Mouse (Mus musculus) hindbrain, embryonic 14.5 days (tissue): ENCODE results near the gene Papolb. TPM values are rescaled to one million over a fixed set of nuclear protein-coding genes. Genes with fewer than 3 reads are reported as not detected.

Experiments used
- ATAC-seq: fragments of 200-750 bp; cut with Nextera tagmentation; 2 replicates; pipeline ENCODE4 v1.8.0; 2017; ENCODE audit warnings: moderate number of reproducible peaks, mild to moderate bottlenecking, moderate TSS enrichment, moderate library complexity; ENCODE audit not compliant: low FRiP score
- DNase-seq: peaks from one replicate; pipeline ENCODE4 v3.0.0-alpha.2; 2015; ENCODE audit warnings: low spot score
- H3K27ac ChIP-seq: fragments of 300-500 bp; sonication (generic); 2 replicates; pipeline ENCODE4 v1.5.1; 2014; ENCODE audit warnings: mild to moderate bottlenecking, moderate library complexity
- H3K27me3 ChIP-seq: fragments of 300-500 bp; sonication (generic); 2 replicates; pipeline ENCODE4 v1.6.1; 2014; ENCODE audit warnings: mild to moderate bottlenecking, low read length, mixed read lengths; ENCODE audit not compliant: control insufficient read depth, insufficient read depth
- H3K36me3 ChIP-seq: fragments of 300-500 bp; sonication (generic); replicated peaks from 2 replicates; pipeline ENCODE4 v1.6.1; 2014; ENCODE audit not compliant: control insufficient read depth, insufficient read depth
- H3K4me1 ChIP-seq: fragments of 300-500 bp; sonication (generic); replicated peaks from 2 replicates; pipeline ENCODE4 v1.6.1; 2014; ENCODE audit warnings: antibody characterized with exemption, low read length, mixed read lengths; ENCODE audit not compliant: control insufficient read depth, insufficient read depth
- H3K4me2 ChIP-seq: fragments of 300-500 bp; sonication (generic); replicated peaks from 2 replicates; pipeline ENCODE4 v1.6.1; 2014; ENCODE audit warnings: mild to moderate bottlenecking, moderate library complexity
- H3K4me3 ChIP-seq: fragments of 300-500 bp; sonication (generic); replicated peaks from 2 replicates; pipeline ENCODE4 v1.5.1; 2014; ENCODE audit warnings: mild to moderate bottlenecking, low read length
- H3K9ac ChIP-seq: fragments of 300-500 bp; sonication (generic); 2 replicates; pipeline ENCODE4 v1.6.1; 2014
- H3K9me3 ChIP-seq: fragments of 300-500 bp; sonication (generic); 2 replicates; pipeline ENCODE4 v1.6.1; 2016; ENCODE audit warnings: low read length; ENCODE audit not compliant: control insufficient read depth
- WGBS: fragments of 180-500 bp; shearing (Covaris S2); extraction: QIAGEN DNeasy Blood & Tissue Kit; methylation state at CpG from one replicate; pipeline ENCODE4 v1.1.7; 2014; 5-methylcytosine and 5-hydroxymethylcytosine counted together
- polyA plus RNA-seq: library from polyadenylated mRNA; unstranded; fragments of >200 nt; fragmentation: Nextera tagmentation; extraction: Ambion mirVana; gene quantifications from 2 replicates; pipeline ENCODE4 v1.2.1, GENCODE M21; 2014

Papolb gene
- polyA plus RNA-seq, 1 experiment from 2014 or later = 0.25 TPM

GRCm38 (mm10) chr5:142504175-142504574, 25.7 kb downstream of the Papolb start:
- DNase-seq (no peak), ATAC-seq (no peak)
- no peak overlapping the region for H3K9ac ChIP-seq
- H3K27ac ChIP-seq = no peak overlapping the region
- peaks cover 9% of the 10 kb centered on the region for H3K4me1 ChIP-seq
- H3K4me3 ChIP-seq = no peak overlapping the region
- H3K36me3 ChIP-seq = peaks cover 11% of the 10 kb centered on the region; the same call in 1 of the 2 replicates
- no peak overlapping the region for H3K4me2 ChIP-seq
- H3K9me3 ChIP-seq = no peaks in the 10 kb centered on the region
- WGBS = 80% methylated on average over 3 of the region's 3 CpGs
- no peaks in the 10 kb centered on the region for H3K27me3 ChIP-seq

- 12% methylated on average over 3 of the region's 3 CpGs for WGBS
- Histone ChIP-seq H3K4me3 (no peak overlapping the region), H3K27me3 (no peaks in the 10 kb centered on the region), H3K27ac (no peak overlapping the region), H3K9me3 (no peaks in the 10 kb centered on the region), H3K4me1 (no peaks in the 10 kb centered on the region), H3K4me2 (no peak overlapping the region), H3K36me3 (peaks cover 18% of the 10 kb centered on the region; the same call in 1 of the 2 replicates), H3K9ac (no peak overlapping the region)
- peak; percentile 81 for DNase-seq
- ATAC-seq = peak; percentile 82
Observed at GRCm38 (mm10) chr5:142502414-142502813, 27.5 kb downstream of the Papolb start.

DNA sequence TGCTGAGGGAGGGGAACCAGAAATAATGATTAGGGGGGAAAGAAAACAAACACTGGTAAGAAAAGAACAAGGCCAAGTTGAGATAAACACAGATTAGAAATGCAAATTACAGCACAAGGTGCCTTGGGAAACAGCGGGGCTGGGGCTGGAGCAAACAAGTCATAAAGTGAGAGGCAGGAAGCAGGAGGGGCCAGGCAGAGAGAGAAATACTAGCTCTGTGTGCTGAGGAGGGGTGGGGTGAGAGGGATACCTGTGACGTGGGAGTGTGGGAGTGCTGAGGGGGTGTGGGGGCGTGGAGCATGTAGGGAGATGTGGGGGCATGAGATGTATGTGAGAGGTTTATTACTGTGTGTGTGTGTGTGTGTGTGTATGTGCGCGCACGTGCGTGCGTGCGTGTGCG, 29.0 kb downstream of the Papolb start:
- Histone ChIP-seq H3K27me3 (no peaks in the 10 kb centered on the region), H3K27ac (no peak overlapping the region), H3K9me3 (no peaks in the 10 kb centered on the region), H3K36me3 (peaks cover 15% of the 10 kb centered on the region; the same call in 1 of the 2 replicates), H3K9ac (no peak overlapping the region), H3K4me3 (no peak overlapping the region), H3K4me1 (no peaks in the 10 kb centered on the region), H3K4me2 (no peak overlapping the region)
- ATAC-seq = no peak
- no peak for DNase-seq
- 82% methylated on average over 10 of the region's 10 CpGs for WGBS

- Histone ChIP-seq H3K9me3 (no peaks in the 10 kb centered on the region), H3K9ac (no peak overlapping the region), H3K4me3 (no peak overlapping the region), H3K36me3 (peaks cover 13% of the 10 kb centered on the region; the same call in 1 of the 2 replicates), H3K4me2 (no peak overlapping the region), H3K27me3 (no peaks in the 10 kb centered on the region), H3K27ac (no peak overlapping the region), H3K4me1 (no peaks in the 10 kb centered on the region)
- DNase-seq = peak; percentile 55
- WGBS = 41% methylated on average over 3 of the region's 3 CpGs
- no peak for ATAC-seq
Observed at GRCm38 (mm10) chr5:142498964-142499363, 30.9 kb downstream of the Papolb start.

GRCm38 (mm10) chr5:142495321-142496096, 34.4 kb downstream of the Papolb start:
- H3K9ac ChIP-seq = no peak overlapping the region
- H3K27ac ChIP-seq = no peak overlapping the region
- no peak overlapping the region for H3K4me3 ChIP-seq
- H3K4me2 ChIP-seq = no peak overlapping the region
- ATAC-seq (no peak), DNase-seq (no peak)
- H3K4me1 ChIP-seq = no peaks in the 10 kb centered on the region
- H3K36me3 ChIP-seq = peaks cover 7% of the 10 kb centered on the region; the same call in 1 of the 2 replicates
- no peaks in the 10 kb centered on the region for H3K9me3 ChIP-seq
- 56% methylated on average over 14 of the region's 14 CpGs for WGBS
- H3K27me3 ChIP-seq = no peaks in the 10 kb centered on the region

DNA sequence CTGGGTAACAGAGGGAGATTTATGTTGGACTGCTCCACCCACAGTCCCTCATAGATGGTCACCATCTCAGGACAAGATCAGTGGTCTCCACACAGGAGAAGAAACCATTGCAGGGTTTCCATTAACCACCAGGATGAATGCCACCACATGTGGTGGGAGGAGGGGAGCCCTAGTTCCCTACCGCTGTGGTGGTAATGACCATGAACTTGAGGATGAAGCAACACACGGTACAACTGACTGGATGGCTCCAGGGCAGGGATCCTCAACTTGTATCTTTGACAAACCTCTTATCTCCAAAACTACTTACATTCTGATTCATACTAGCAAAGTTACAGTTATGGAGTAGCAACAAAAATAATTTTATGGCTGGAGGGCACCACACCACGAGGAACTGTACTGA, 36.6 kb downstream of the Papolb start:
- no peaks in the 10 kb centered on the region for H3K27me3 ChIP-seq
- WGBS = 87% methylated on average over 3 of the region's 3 CpGs
- no peak overlapping the region for H3K27ac ChIP-seq
- H3K4me3 ChIP-seq = no peak overlapping the region
- H3K4me1 ChIP-seq = no peaks in the 10 kb centered on the region
- no peak overlapping the region for H3K4me2 ChIP-seq
- no peak for DNase-seq
- no peaks in the 10 kb centered on the region for H3K9me3 ChIP-seq
- H3K36me3 ChIP-seq = peaks cover 4% of the 10 kb centered on the region; the same call in 1 of the 2 replicates
- no peak for ATAC-seq
- H3K9ac ChIP-seq = no peak overlapping the region

- H3K9me3 ChIP-seq = no peaks in the 10 kb centered on the region
- 82% methylated on average over 9 of the region's 9 CpGs for whole genome bisulfite sequencing
- ATAC-seq = no peak
Observed at GRCm38 (mm10) chr5:142489955-142490707, 39.7 kb downstream of the Papolb start.

GRCm38 (mm10) chr5:142486654-142487053, 43.2 kb downstream of the Papolb start:
- H3K27ac ChIP-seq = no peak overlapping the region
- H3K9me3 ChIP-seq = no peaks in the 10 kb centered on the region
- peaks cover 18% of the 10 kb centered on the region; the same call in 1 of the 2 replicates for H3K36me3 ChIP-seq
- WGBS = 67% methylated on average over 9 of the region's 9 CpGs
- no peaks in the 10 kb centered on the region for H3K4me1 ChIP-seq
- no peak overlapping the region for H3K9ac ChIP-seq
- no peak overlapping the region for H3K4me3 ChIP-seq
- DNase-seq (no peak), ATAC-seq (no peak)
- H3K4me2 ChIP-seq = no peak overlapping the region
- no peaks in the 10 kb centered on the region for H3K27me3 ChIP-seq

More at GRCm38 (mm10) chr5:142489955-142490707, 39.7 kb downstream of the Papolb start:
- Histone ChIP-seq H3K36me3 (peaks cover 11% of the 10 kb centered on the region; the same call in 1 of the 2 replicates), H3K4me3 (no peak overlapping the region), H3K27me3 (no peaks in the 10 kb centered on the region), H3K9ac (no peak overlapping the region), H3K27ac (no peak overlapping the region), H3K4me2 (no peak overlapping the region), H3K4me1 (no peaks in the 10 kb centered on the region)
- DNase-seq = no peak

GRCm38 (mm10) chr5:142483581-142483980, 46.3 kb downstream of the Papolb start:
- DNase-seq (no peak), ATAC-seq (no peak)
- Histone ChIP-seq H3K27ac (no peak overlapping the region), H3K27me3 (no peaks in the 10 kb centered on the region), H3K9ac (no peak overlapping the region), H3K4me1 (no peaks in the 10 kb centered on the region), H3K36me3 (peaks cover 18% of the 10 kb centered on the region; the same call in 1 of the 2 replicates), H3K4me2 (no peak overlapping the region), H3K4me3 (no peak overlapping the region), H3K9me3 (no peaks in the 10 kb centered on the region)
- 93% methylated on average over 5 of the region's 5 CpGs for whole genome bisulfite sequencing
